In genomic region chr13:60508054-60508453, GRCm38 (mm10) we compare ENCODE assay signal across 9 mouse cellular contexts.
DNase-seq lines count a peak whose midpoint lies in the region; ATAC-seq and TF ChIP-seq lines count a peak whose summit lies in the region.
"Had no signal": no experiment of that assay in that cellular context is flagged by ENCODE, and none has a peak within 500 bp of the region (broad histone marks: within the 10 kb centered on the region; RNA-seq: fewer than 3 reads in every experiment).

No protein-coding gene starts in this region.

- TF ChIP-seq POLR2A in heart, adult 2 months (IDR thresholded peaks at IDR 0.05; ENCODE audit: insufficient read depth, low read depth, low read length), result no peak

- peak overlapping the region; percentile 47 for H3K27ac ChIP-seq in heart, adult 2 months
- no peak overlapping the region for H3K27ac ChIP-seq in heart, embryonic 10.5 days
- 0 out of 2 replicates have a peak overlapping the region, but pooled peaks have one; percentile 53 for H3K27ac ChIP-seq in brown adipose tissue, adult 24 weeks (replicated peaks; ENCODE audit: low read depth, low read length)
- peak overlapping the region; percentile 43 for H3K27ac ChIP-seq in lung, postnatal 0 days (ENCODE audit: low read length)
- H3K27ac ChIP-seq in stomach, postnatal 0 days (replicated peaks), result no peak overlapping the region
- H3K27ac ChIP-seq: macrophage had no signal

- no peaks in the 10 kb centered on the region for H3K36me3 ChIP-seq in heart, adult 2 months (ENCODE audit: control insufficient read depth, insufficient read depth, low read length)
- no peaks in the 10 kb centered on the region for H3K36me3 ChIP-seq in heart, embryonic 10.5 days
- H3K36me3 ChIP-seq in lung, postnatal 0 days (ENCODE audit: insufficient read depth, low read length), result no peaks in the 10 kb centered on the region
- no peaks in the 10 kb centered on the region for H3K36me3 ChIP-seq in stomach, postnatal 0 days (ENCODE audit: control insufficient read depth, insufficient read depth, low read length)

- H3K79me2 ChIP-seq in heart, adult 2 months (replicated peaks; ENCODE audit: control insufficient read depth, insufficient read depth, low read length), result no peaks in the 10 kb centered on the region

- peak; percentile 55 to 62 for DNase-seq in heart, adult 2 months
- no peak for DNase-seq in heart, embryonic 10.5 days (ENCODE audit: low spot score)
- peak; percentile 39 to 41 for DNase-seq in heart, postnatal 10 days
- peak; percentile 89 for DNase-seq in lung, postnatal 0 days (ENCODE audit: low spot score)
- no peak for DNase-seq in layer of hippocampus, adult 8-10 months (ENCODE audit: low spot score in 2 of 2)
- no peak for DNase-seq in stomach, postnatal 0 days (ENCODE audit: low spot score)
- DNase-seq in layer of hippocampus, adult 11-12 months (ENCODE audit: low spot score), result no peak

- no peak for TF ChIP-seq CTCF in heart, adult 2 months (IDR thresholded peaks at IDR 0.05)
- no peak for TF ChIP-seq CTCF in lung, postnatal 0 days (IDR thresholded peaks at IDR 0.05)
- TF ChIP-seq CTCF in stomach, postnatal 0 days (IDR thresholded peaks at IDR 0.05; ENCODE audit: low read depth), result no peak

- no peaks in the 10 kb centered on the region for H3K9me3 ChIP-seq in heart, embryonic 10.5 days
- H3K9me3 ChIP-seq in lung, postnatal 0 days (ENCODE audit: low read length), result 0 out of 2 replicates have a peak, but pooled peaks cover 2% of the 10 kb centered on the region
- H3K9me3 ChIP-seq in stomach, postnatal 0 days (ENCODE audit: control insufficient read depth, low read length), result no peaks in the 10 kb centered on the region

- no peaks in the 10 kb centered on the region for H3K27me3 ChIP-seq in heart, adult 2 months (ENCODE audit: control insufficient read depth, insufficient read depth, low read length)
- no peaks in the 10 kb centered on the region for H3K27me3 ChIP-seq in heart, embryonic 10.5 days (ENCODE audit: insufficient read depth, poor library complexity, severe bottlenecking)
- H3K27me3 ChIP-seq in lung, postnatal 0 days (replicated peaks; ENCODE audit: insufficient read depth, low read length), result no peaks in the 10 kb centered on the region
- H3K27me3 ChIP-seq in stomach, postnatal 0 days (ENCODE audit: control insufficient read depth, insufficient read depth, low read length), result no peaks in the 10 kb centered on the region

- 0 out of 2 replicates have a peak, but pooled peaks cover 1% of the 10 kb centered on the region for H3K4me1 ChIP-seq in heart, adult 2 months (ENCODE audit: control insufficient read depth, insufficient read depth, low read length)
- H3K4me1 ChIP-seq in heart, embryonic 10.5 days, result no peaks in the 10 kb centered on the region
- no peaks in the 10 kb centered on the region for H3K4me1 ChIP-seq in brown adipose tissue, adult 24 weeks (ENCODE audit: control insufficient read depth, insufficient read depth, insufficient read length, low read length)
- H3K4me1 ChIP-seq in lung, postnatal 0 days (ENCODE audit: insufficient read depth, low read depth, low read length), result no peaks in the 10 kb centered on the region
- no peaks in the 10 kb centered on the region for H3K4me1 ChIP-seq in stomach, postnatal 0 days (replicated peaks; ENCODE audit: control insufficient read depth, insufficient read depth)

- ATAC-seq in lung, postnatal 0 days, result peak; percentile 68
- no peak; the same call in 1 of the 2 replicates for ATAC-seq in stomach, postnatal 0 days (ENCODE audit: low FRiP score, low TSS enrichment)

- WGBS in heart, adult 2 months, result 66% methylated on average over 4 of the region's 4 CpGs
- WGBS in heart, embryonic 10.5 days, result 64% methylated on average over 4 of the region's 4 CpGs
- 25% methylated on average over 4 of the region's 4 CpGs for WGBS in lung, postnatal 0 days
- WGBS in stomach, postnatal 0 days, result 30% methylated on average over 4 of the region's 4 CpGs

- H3K4me3 ChIP-seq in heart, adult 2 months, result no peak overlapping the region
- no peak overlapping the region for H3K4me3 ChIP-seq in heart, embryonic 10.5 days
- H3K4me3 ChIP-seq in brown adipose tissue, adult 24 weeks (ENCODE audit: insufficient read depth, low read depth, low read length), result 0 out of 2 replicates have a peak overlapping the region, but pooled peaks have one; percentile 46
- H3K4me3 ChIP-seq in lung, postnatal 0 days (ENCODE audit: low read depth, low read length), result no peak overlapping the region
- no peak overlapping the region for H3K4me3 ChIP-seq in stomach, postnatal 0 days (ENCODE audit: low read depth, low read length)

- no peak overlapping the region for H3K9ac ChIP-seq in heart, adult 2 months (ENCODE audit: low read depth, low read length)
- no peak overlapping the region for H3K9ac ChIP-seq in lung, postnatal 0 days (replicated peaks; ENCODE audit: low read depth)
- no peak overlapping the region for H3K9ac ChIP-seq in stomach, postnatal 0 days (ENCODE audit: low read length)

- no peak overlapping the region for H3K4me2 ChIP-seq in lung, postnatal 0 days (replicated peaks; ENCODE audit: low read depth, low read length)
- H3K4me2 ChIP-seq in stomach, postnatal 0 days (replicated peaks; ENCODE audit: low read depth), result no peak overlapping the region

- intact Hi-C loops in heart, adult 2 months (cut with DNase I), result no loop called here
- intact Hi-C loops in heart, postnatal 10 days (cut with DNase I), result no loop called here

- 0 out of 2 replicates have a peak, but pooled peaks have one; percentile 11 for TF ChIP-seq EP300 in heart, adult 2 months (IDR thresholded peaks at IDR 0.05; ENCODE audit: insufficient read depth, low read depth, low read length)
- peak; percentile 81 for TF ChIP-seq EP300 in lung, postnatal 0 days (IDR thresholded peaks at IDR 0.05)
- no peak for TF ChIP-seq EP300 in stomach, postnatal 0 days (optimal IDR thresholded peaks at IDR 0.05)

Comparison
In these comparisons a context has a peak if more than half of its experiments do, and no peak if none do; other contexts are left out.
1. DNase-seq: peak in heart, adult 2 months (2 of 2), heart, postnatal 10 days (2 of 2) and lung, postnatal 0 days (single experiment); none in heart, embryonic 10.5 days (single experiment), layer of hippocampus, adult 8-10 months (0 of 2), stomach, postnatal 0 days (single experiment) and layer of hippocampus, adult 11-12 months (single experiment).
2. H3K27ac ChIP-seq: peak in heart, adult 2 months (single experiment), brown adipose tissue, adult 24 weeks (single experiment) and lung, postnatal 0 days (single experiment); none in heart, embryonic 10.5 days (single experiment) and stomach, postnatal 0 days (single experiment).